7 mouse cellular contexts compared by ENCODE assay signal in the genomic region with DNA sequence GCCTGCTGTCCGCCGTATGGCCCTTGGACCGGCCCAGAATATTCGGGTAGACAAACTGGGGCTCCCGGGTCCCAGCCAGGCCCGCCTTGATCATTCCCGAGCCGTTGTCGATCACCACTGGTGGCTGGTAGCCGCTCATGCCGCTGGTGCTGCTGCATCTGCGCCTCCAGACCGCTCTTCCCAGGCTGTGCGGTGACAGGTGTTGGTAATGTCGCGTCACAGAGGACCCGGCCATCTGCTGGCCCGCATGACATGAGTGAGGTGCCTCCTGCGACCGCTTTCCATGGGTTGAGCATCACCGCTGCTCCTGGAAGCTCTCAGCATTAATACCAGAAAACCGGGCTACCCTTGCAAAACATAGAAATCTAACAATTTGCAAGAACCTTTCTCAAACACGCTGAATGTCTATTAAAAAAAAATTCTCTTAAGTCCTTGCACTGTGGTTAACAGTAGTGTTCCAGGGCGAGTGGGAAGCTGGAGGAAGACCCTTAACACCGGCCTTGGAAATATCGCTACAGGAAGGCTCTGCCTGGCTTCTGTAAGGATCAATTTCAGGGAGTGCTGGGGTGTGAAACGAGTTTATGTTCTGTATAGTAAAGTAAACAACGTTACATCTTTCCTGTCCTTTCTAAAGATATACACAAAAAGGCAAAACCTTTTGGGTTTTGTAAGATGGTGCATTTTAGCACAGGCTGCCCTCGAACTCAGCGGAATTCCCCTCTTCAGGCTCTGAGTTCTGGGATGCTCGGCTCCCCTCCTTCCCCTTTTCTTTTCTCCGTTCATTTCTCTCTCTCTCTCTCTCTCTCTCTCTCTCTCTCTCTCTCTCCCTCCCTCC. TPM values are rescaled to one million over a fixed set of nuclear protein-coding genes. Genes with fewer than 3 reads are reported as not detected.
DNase-seq lines count a peak whose midpoint lies in the region; ATAC-seq and TF ChIP-seq lines count a peak whose summit lies in the region.

A gene (minus strand): TSS at position 229 of the 835 bp plus-strand sequence.

- no peak for TF ChIP-seq RAD21 in MEL (IDR thresholded peaks at IDR 0.05; ENCODE audit: low read depth, low read length)

- peak within 1 kb of the TSS; percentile 79 for H3K9ac ChIP-seq in MEL (ENCODE audit: control insufficient read depth, low read depth, low read length, poor library complexity, severe bottlenecking)
- H3K9ac ChIP-seq in midbrain, embryonic 12.5 days (replicated peaks): peak within 1 kb of the TSS; percentile 59
- peak within 1 kb of the TSS; percentile 28; the same call in 1 of the 2 replicates for H3K9ac ChIP-seq in stomach, embryonic 14.5 days (replicated peaks; ENCODE audit: low read depth, low read length)

- H3K4me1 ChIP-seq in MEL (ENCODE audit: control insufficient read depth in 1 of 2, insufficient read depth in 2 of 2, low read length in 2 of 2): peaks cover 3 to 11% of the 10 kb centered on the region in 2 experiments; a peak in 3 of 4 replicates
- peaks cover 13% of the 10 kb centered on the region; the same call in 1 of the 2 replicates for H3K4me1 ChIP-seq in bone marrow macrophage, adult 2 months (ENCODE audit: control insufficient read depth, insufficient read depth, low read length)
- peaks cover 49% of the 10 kb centered on the region for H3K4me1 ChIP-seq in erythroblast, embryonic 14.5 days (ENCODE audit: control insufficient read depth)
- H3K4me1 ChIP-seq in hindbrain, embryonic 10.5 days (replicated peaks): peaks cover 25% of the 10 kb centered on the region
- peaks cover 25% of the 10 kb centered on the region for H3K4me1 ChIP-seq in midbrain, embryonic 12.5 days
- H3K4me1 ChIP-seq in stomach, embryonic 14.5 days (ENCODE audit: control insufficient read depth, insufficient read depth, low read length): peaks cover 6% of the 10 kb centered on the region

- ATAC-seq in midbrain, embryonic 12.5 days (ENCODE audit: low FRiP score, low read depth): no peak
- no peak for ATAC-seq in stomach, embryonic 14.5 days (ENCODE audit: insufficient number of reproducible peaks, insufficient read depth, low FRiP score, low read depth)

- WGBS in hindbrain, embryonic 10.5 days: 1% methylated on average over 32 of the region's 32 CpGs
- WGBS in midbrain, embryonic 12.5 days: under 1% methylated on average over 32 of the region's 32 CpGs
- 2% methylated on average over 32 of the region's 32 CpGs for WGBS in stomach, embryonic 14.5 days

- DNase-seq in MEL (ENCODE audit: low read depth, low spot score): peak; percentile 65
- peak; percentile 57 for DNase-seq in hindbrain, embryonic 10.5 days (ENCODE audit: low spot score)
- DNase-seq in left cerebral cortex, postnatal 36 days (ENCODE audit: low spot score in 2 of 2): peak; percentile 63 to 65

- no peak for TF ChIP-seq CTCF in MEL (IDR thresholded peaks at IDR 0.05 in 2 of 3, conservative IDR thresholded peaks at IDR 0.05 in 1 of 3; ENCODE audit: control insufficient read depth in 1 of 3, insufficient read depth in 1 of 3, low read depth in 2 of 3, low read length in 3 of 3, poor library complexity in 1 of 3, severe bottlenecking in 1 of 3)
- no peak for TF ChIP-seq CTCF in bone marrow macrophage, adult 2 months (IDR thresholded peaks at IDR 0.05; ENCODE audit: low read depth, low read length)

- peak within 1 kb of the TSS; percentile 75 for H3K4me2 ChIP-seq in midbrain, embryonic 12.5 days (replicated peaks)
- peak within 1 kb of the TSS; percentile 96 for H3K4me2 ChIP-seq in stomach, embryonic 14.5 days (replicated peaks; ENCODE audit: low read depth, low read length)

- TF ChIP-seq EP300 in MEL (IDR thresholded peaks at IDR 0.05; ENCODE audit: low read depth in 1 of 2, low read length in 2 of 2): no peak

- no peaks in the 10 kb centered on the region for H3K9me3 ChIP-seq in MEL (replicated peaks; ENCODE audit: insufficient read depth, low read length)
- H3K9me3 ChIP-seq in erythroblast, embryonic 14.5 days (ENCODE audit: control insufficient read depth, low read length): no peaks in the 10 kb centered on the region
- no peaks in the 10 kb centered on the region for H3K9me3 ChIP-seq in hindbrain, embryonic 10.5 days
- no peaks in the 10 kb centered on the region for H3K9me3 ChIP-seq in midbrain, embryonic 12.5 days
- H3K9me3 ChIP-seq in stomach, embryonic 14.5 days (ENCODE audit: control insufficient read depth, low read depth, low read length): no peaks in the 10 kb centered on the region

- H3K4me3 ChIP-seq in MEL (ENCODE audit: control insufficient read depth in 1 of 2, insufficient read depth in 1 of 2, low read depth in 2 of 2, low read length in 2 of 2): peak within 1 kb of the TSS; percentile 66 to 95
- H3K4me3 ChIP-seq in bone marrow macrophage, adult 2 months (ENCODE audit: insufficient read depth, low read length): peak within 1 kb of the TSS; percentile 80
- peak within 1 kb of the TSS; percentile 94 for H3K4me3 ChIP-seq in erythroblast, embryonic 14.5 days (replicated peaks)
- H3K4me3 ChIP-seq in hindbrain, embryonic 10.5 days: peak within 1 kb of the TSS; percentile 69
- H3K4me3 ChIP-seq in midbrain, embryonic 12.5 days: peak within 1 kb of the TSS; percentile 55
- peak within 1 kb of the TSS; percentile 88 for H3K4me3 ChIP-seq in stomach, embryonic 14.5 days (ENCODE audit: low read depth, low read length)

- H3K27ac ChIP-seq in MEL (ENCODE audit: control insufficient read depth, low read depth, low read length): peak within 1 kb of the TSS; percentile 85
- H3K27ac ChIP-seq in bone marrow macrophage, adult 2 months (ENCODE audit: insufficient read depth, low read depth, low read length): peak within 1 kb of the TSS; percentile 70
- H3K27ac ChIP-seq in hindbrain, embryonic 10.5 days: peak within 1 kb of the TSS; percentile 69
- peak within 1 kb of the TSS; percentile 58 for H3K27ac ChIP-seq in midbrain, embryonic 12.5 days (replicated peaks)
- peak within 1 kb of the TSS; percentile 56; the same call in 1 of the 2 replicates for H3K27ac ChIP-seq in stomach, embryonic 14.5 days (ENCODE audit: low read length)

- peaks cover 0 to 12% of the 10 kb centered on the region in 2 experiments; a peak in 2 of 4 replicates for H3K36me3 ChIP-seq in MEL (ENCODE audit: control insufficient read depth in 1 of 2, insufficient read depth in 2 of 2, low read length in 2 of 2)
- H3K36me3 ChIP-seq in erythroblast, embryonic 14.5 days (ENCODE audit: control insufficient read depth): peaks cover 9% of the 10 kb centered on the region
- H3K36me3 ChIP-seq in hindbrain, embryonic 10.5 days: peaks cover 9% of the 10 kb centered on the region
- H3K36me3 ChIP-seq in midbrain, embryonic 12.5 days: peaks cover 9% of the 10 kb centered on the region; the same call in 1 of the 2 replicates
- H3K36me3 ChIP-seq in stomach, embryonic 14.5 days (ENCODE audit: control insufficient read depth, insufficient read depth, low read length): peaks cover 5% of the 10 kb centered on the region; the same call in 1 of the 2 replicates

- H3K79me2 ChIP-seq in MEL (ENCODE audit: control insufficient read depth, insufficient read depth, low read length, poor library complexity): peaks cover 17% of the 10 kb centered on the region

- intact Hi-C loops in left cerebral cortex, postnatal 36 days (cut with DNase I): loop anchor here (5.0 to 10.0 kb wide), 5 partner anchors 192 to 535 kb away; a partner anchor contains a TSS

- H3K27me3 ChIP-seq in MEL (ENCODE audit: control insufficient read depth in 1 of 2, insufficient read depth in 2 of 2, low read length in 2 of 2): no peaks in the 10 kb centered on the region
- peaks cover 52% of the 10 kb centered on the region for H3K27me3 ChIP-seq in erythroblast, embryonic 14.5 days (ENCODE audit: control insufficient read depth)
- peaks cover 37% of the 10 kb centered on the region for H3K27me3 ChIP-seq in hindbrain, embryonic 10.5 days (ENCODE audit: insufficient read depth, poor library complexity, severe bottlenecking)
- peaks cover 19% of the 10 kb centered on the region for H3K27me3 ChIP-seq in midbrain, embryonic 12.5 days
- no peaks in the 10 kb centered on the region for H3K27me3 ChIP-seq in stomach, embryonic 14.5 days (ENCODE audit: control insufficient read depth, insufficient read depth, low read length)

- TF ChIP-seq POLR2A in MEL (IDR thresholded peaks at IDR 0.05; ENCODE audit: control insufficient read depth in 1 of 2, insufficient read depth in 1 of 2, low read depth in 1 of 2, low read length in 2 of 2, poor library complexity in 1 of 2): no peak
- TF ChIP-seq POLR2A in bone marrow macrophage, adult 2 months (IDR thresholded peaks at IDR 0.05; ENCODE audit: borderline replicate concordance, low read depth, low read length): no peak

TF ChIP-seq in MEL, 35 proteins besides CTCF, POLR2A, EP300 and RAD21 (continues in another document):
- TF ChIP-seq SMC3 (IDR thresholded peaks at IDR 0.05; ENCODE audit: low read depth, low read length): no peak
- TF ChIP-seq MXI1 (IDR thresholded peaks at IDR 0.05; ENCODE audit: low read depth, low read length): peak; percentile 11
- no peak for TF ChIP-seq USF2 (IDR thresholded peaks at IDR 0.05; ENCODE audit: borderline replicate concordance in 1 of 2, insufficient read depth in 1 of 2, low read depth in 1 of 2, low read length in 2 of 2)
- peak; percentile 33 for TF ChIP-seq SIN3A (IDR thresholded peaks at IDR 0.05; ENCODE audit: low read length)
- no peak for TF ChIP-seq MYC (IDR thresholded peaks at IDR 0.05; ENCODE audit: low read depth, low read length)
- no peak for TF ChIP-seq ZNF384 (IDR thresholded peaks at IDR 0.05; ENCODE audit: low read depth, low read length)
- no peak for TF ChIP-seq ELF1 (IDR thresholded peaks at IDR 0.05; ENCODE audit: low read depth, low read length)
- no peak for TF ChIP-seq TCF12 (IDR thresholded peaks at IDR 0.05; ENCODE audit: low read depth, low read length)
- TF ChIP-seq MEF2A (IDR thresholded peaks at IDR 0.05; ENCODE audit: extremely low read depth, insufficient replicate concordance, low read depth, low read length, poor library complexity, severe bottlenecking): no peak
- 0 out of 2 replicates have a peak, but pooled peaks have one; percentile 10 for TF ChIP-seq TBP (IDR thresholded peaks at IDR 0.05; ENCODE audit: low read depth, low read length)
- TF ChIP-seq ZMIZ1 (IDR thresholded peaks at IDR 0.05; ENCODE audit: low read depth, low read length): no peak

RNA-seq across cellular contexts. Expression of the gene that starts here (rescaled TPM):
- 0.08 TPM in 1 of 2 replicates, not detected in the other for total RNA-seq in MEL (2012; rRNA removed)
- polyA plus RNA-seq in MEL (2012; ENCODE audit: insufficient read depth in 1 of 2, insufficient read length in 2 of 2, low read depth in 1 of 2, low replicate concordance in 2 of 2, missing spikeins in 1 of 2): under 1 TPM in 1 of 2 experiments, not detected in 1; 0.04 TPM
- not detected in 2 replicates for polyA plus RNA-seq in bone marrow macrophage, adult 2 months (2012; ENCODE audit: insufficient read depth, insufficient read length, missing spikeins)
- not detected in 2 replicates for polyA plus RNA-seq in erythroblast, embryonic 14.5 days (2012)
- 0.14 TPM in 1 of 2 replicates, not detected in the other for polyA plus RNA-seq in hindbrain, embryonic 10.5 days (2016; fragmentation: Nextera tagmentation; extraction: Ambion mirVana)
- 1 to 10 TPM in 1 of 2 experiments, under 1 TPM in 1; 0.99 to 1.1 TPM for total RNA-seq in left cerebral cortex, postnatal 36 days (2021)
- polyA plus RNA-seq in midbrain, embryonic 12.5 days (2016; fragmentation: Nextera tagmentation; extraction: Ambion mirVana): 0.18 TPM in 1 of 2 replicates, not detected in the other
- polyA plus RNA-seq in stomach, embryonic 14.5 days (2014; fragmentation: Nextera tagmentation; extraction: Ambion mirVana): not detected in 2 replicates

Comparison
In these comparisons a context has a peak if more than half of its experiments do, and no peak if none do; other contexts are left out.
1. Peak in DNase-seq, H3K4me3 ChIP-seq, H3K27ac ChIP-seq and H3K9ac ChIP-seq in MEL; RNA of the gene not detected or under 1 TPM.
2. Peak in DNase-seq, H3K4me3 ChIP-seq and H3K27ac ChIP-seq in hindbrain, embryonic 10.5 days; RNA of the gene not detected or under 1 TPM.
3. H3K9ac ChIP-seq: peak in every context shown above with its lines; median percentile 79 in MEL; 59 in midbrain, embryonic 12.5 days; 28 in stomach, embryonic 14.5 days.